12 mouse cellular contexts compared by ENCODE assay signal in genomic region chr14:7913842-7914241, GRCm38 (mm10). TPM values are rescaled to one million over a fixed set of nuclear protein-coding genes. Genes with fewer than 3 reads are reported as not detected.
DNase-seq lines count a peak whose midpoint lies in the region; ATAC-seq and TF ChIP-seq lines count a peak whose summit lies in the region.
"Had no signal": no experiment of that assay in that cellular context is flagged by ENCODE, and none has a peak within 500 bp of the region (broad histone marks: within the 10 kb centered on the region; RNA-seq: fewer than 3 reads in every experiment).

No protein-coding gene starts in this region.

- ATAC-seq in liver, embryonic 16.5 days (ENCODE audit: low read depth) = peak; percentile 30; the same call in 1 of the 2 replicates

- TF ChIP-seq POLR2A in brain, embryonic 14.5 days (IDR thresholded peaks at IDR 0.05; ENCODE audit: borderline replicate concordance, extremely low read depth, insufficient read depth, insufficient read length, poor library complexity, severe bottlenecking) = no peak

- no peaks in the 10 kb centered on the region; the same call in none of the 2 replicates for H3K36me3 ChIP-seq in liver, embryonic 16.5 days (ENCODE audit: control insufficient read depth, insufficient read depth)
- no peaks in the 10 kb centered on the region for H3K36me3 ChIP-seq in splenic B cell, adult 2 months (ENCODE audit: control insufficient read depth, insufficient read depth, low read length, poor library complexity, severe bottlenecking)

- peaks cover 8% of the 10 kb centered on the region for H3K4me1 ChIP-seq in liver, embryonic 16.5 days (ENCODE audit: control insufficient read depth, low read depth, low read length)

- H3K4me2 ChIP-seq in liver, embryonic 16.5 days (ENCODE audit: low read depth, low read length) = no peak overlapping the region

- H3K4me3 ChIP-seq in liver, embryonic 16.5 days (ENCODE audit: low read depth, low read length) = no peak overlapping the region

- H3K27ac ChIP-seq in liver, embryonic 16.5 days (ENCODE audit: low read length) = no peak overlapping the region

- peak; percentile 69 for DNase-seq in layer of hippocampus, adult 9-11 months
- no peak for DNase-seq in layer of hippocampus, postnatal 25 days (ENCODE audit: extremely low spot score in 1 of 2, low spot score in 1 of 2)
- DNase-seq in brain, embryonic 14.5 days (ENCODE audit: low read depth) = peak; percentile 42
- peak; percentile 47 for DNase-seq in splenic B cell, adult 2 months (ENCODE audit: low read depth, low spot score)
- DNase-seq in kidney, postnatal 4 days = no peak
- no peak for DNase-seq in testis, postnatal 14 days (ENCODE audit: low spot score)
- DNase-seq in adrenal gland, postnatal 10 days = no peak
- DNase-seq: cerebellum, postnatal 25 days; kidney, adult 11 months had no signal

- WGBS in liver, embryonic 16.5 days (ENCODE audit: insufficient replicate concordance) = 42% methylated on average over 7 of the region's 7 CpGs

- H3K9ac ChIP-seq in liver, embryonic 16.5 days (ENCODE audit: low read depth, low read length) = no peak overlapping the region

- no peak for TF ChIP-seq CTCF in brain, embryonic 14.5 days (IDR thresholded peaks at IDR 0.05; ENCODE audit: borderline replicate concordance, extremely low read depth, insufficient read depth, insufficient read length)

- no peaks in the 10 kb centered on the region for H3K27me3 ChIP-seq in liver, embryonic 16.5 days (ENCODE audit: control insufficient read depth, insufficient read depth, low read depth, low read length)
- H3K27me3 ChIP-seq in splenic B cell, adult 2 months (ENCODE audit: control insufficient read depth, insufficient read depth, low read length, poor library complexity, severe bottlenecking) = no peaks in the 10 kb centered on the region

- no peaks in the 10 kb centered on the region for H3K9me3 ChIP-seq in liver, embryonic 16.5 days (replicated peaks; ENCODE audit: control insufficient read depth, low read length)

RNA-seq across cellular contexts. Expression of gene Gm45521, which starts 43.2 kb away (rescaled TPM):
- not detected for total RNA-seq in layer of hippocampus, postnatal 25 days (2021)
- 0.11 and 0.14 TPM in 2 replicates for polyA plus RNA-seq in brain, embryonic 14.5 days (2012; rRNA removed)
- polyA plus RNA-seq in liver, embryonic 16.5 days (2015; fragmentation: Nextera tagmentation; extraction: Ambion mirVana) = not detected in 2 replicates
- total RNA-seq in adrenal gland, postnatal 10 days (2021) = not detected
- polyA plus RNA-seq: gonadal fat pad, adult 2 months; small intestine, adult 2 months had no signal

Comparison
In these comparisons a context has a peak if more than half of its experiments do, and no peak if none do; other contexts are left out.
1. DNase-seq: peak in layer of hippocampus, adult 9-11 months (single experiment), brain, embryonic 14.5 days (single experiment) and splenic B cell, adult 2 months (single experiment); none in layer of hippocampus, postnatal 25 days (0 of 2), kidney, postnatal 4 days (0 of 2), testis, postnatal 14 days (single experiment) and adrenal gland, postnatal 10 days (single experiment).